Mouse (Mus musculus) C2C12 (cell line): ENCODE measurements around the gene Kalrn. TPM values are rescaled to one million over a fixed set of nuclear protein-coding genes. Genes with fewer than 3 reads are reported as not detected.

Experiments used
- H3K27me3 ChIP-seq: one replicate; pipeline ENCODE4 v1.6.1; 2011; ENCODE audit not compliant: control insufficient read depth, insufficient read depth, insufficient read length
- H3K36me3 ChIP-seq: one replicate; pipeline ENCODE4 v1.6.1; 2011; ENCODE audit not compliant: control insufficient read depth, insufficient read depth
- H3K4me3 ChIP-seq: one replicate; pipeline ENCODE4 v1.5.1; 2011; ENCODE audit warnings: mild to moderate bottlenecking, control low read depth; ENCODE audit not compliant: poor library complexity, insufficient read depth, severe bottlenecking
- H3K79me2 ChIP-seq: one replicate; pipeline ENCODE4 v1.6.1; 2011; ENCODE audit not compliant: control insufficient read depth, insufficient read depth
- H3K79me3 ChIP-seq: one replicate; pipeline ENCODE4 v1.6.1; 2011; ENCODE audit warnings: low read depth, control low read depth
- H3ac ChIP-seq: one replicate; pipeline ENCODE3; 2011; ENCODE audit warnings: low read depth; ENCODE audit not compliant: control insufficient read depth, insufficient read length
- CEBPB ChIP-seq: IDR thresholded peaks from one replicate; pipeline ENCODE4 v1.6.1; 2011; ENCODE audit warnings: low read depth, mild to moderate bottlenecking, control low read depth, moderate library complexity
- CTCF ChIP-seq: IDR thresholded peaks from one replicate; pipeline ENCODE4 v1.5.1; 2011; ENCODE audit not compliant: control insufficient read depth, insufficient read depth, insufficient read length
- FOSL1 ChIP-seq: IDR thresholded peaks from one replicate; pipeline ENCODE4 v1.8.0; 2011; ENCODE audit warnings: mild to moderate bottlenecking, low read length; ENCODE audit not compliant: poor library complexity, insufficient read depth, severe bottlenecking
- MAX ChIP-seq: IDR thresholded peaks from one replicate; pipeline ENCODE4 v1.6.1; 2011; ENCODE audit warnings: mild to moderate bottlenecking, control low read depth
- MYOD1 ChIP-seq: IDR thresholded peaks from one replicate; pipeline ENCODE4 v1.6.1; 2011; ENCODE audit warnings: low read depth; ENCODE audit not compliant: control insufficient read depth, insufficient read length
- MYOG ChIP-seq: IDR thresholded peaks from one replicate; pipeline ENCODE4 v1.6.1; 2011; ENCODE audit not compliant: control insufficient read depth, insufficient read length; ENCODE audit errors: extremely low read depth
- USF1 ChIP-seq: IDR thresholded peaks from one replicate; pipeline ENCODE4 v1.6.1; 2011; ENCODE audit warnings: low read depth, mild to moderate bottlenecking, control low read depth, moderate library complexity
- polyA plus RNA-seq: library from polyadenylated mRNA; unstranded; fragments of >200 nt; fragmentation: generic; extraction: Trizol; gene quantifications from one replicate; pipeline ENCODE4 v1.2.1, GENCODE M21; 2012; ENCODE audit warnings: missing spikeins

Kalrn gene
- polyA plus RNA-seq, 1 experiment: 8.6 TPM

- Histone ChIP-seq H3K36me3 (no peaks in the 10 kb centered on the region), H3K79me3 (no peaks in the 10 kb centered on the region)
- TF ChIP-seq MAX: no peak
These were observed 178.0 kb downstream of the Kalrn start for GRCm38 (mm10) chr16:34395221-34395811.

GRCm38 (mm10) chr16:34389520-34390271 is 183.6 kb downstream of the Kalrn start:
- TF ChIP-seq USF1 (no peak), MYOG (no peak), MAX (no peak), CEBPB (no peak), MYOD1 (no peak)
- H3K36me3 ChIP-seq: no peaks in the 10 kb centered on the region
- no peaks in the 10 kb centered on the region for H3K79me3 ChIP-seq
- H3ac ChIP-seq: no peak overlapping the region
- H3K4me3 ChIP-seq: no peak overlapping the region
- H3K27me3 ChIP-seq: no peaks in the 10 kb centered on the region
- no peaks in the 10 kb centered on the region for H3K79me2 ChIP-seq

More at GRCm38 (mm10) chr16:34395221-34395811, 178.0 kb downstream of the Kalrn start:
- Histone ChIP-seq H3K4me3 (no peak overlapping the region), H3ac (no peak overlapping the region), H3K27me3 (no peaks in the 10 kb centered on the region), H3K79me2 (no peaks in the 10 kb centered on the region)

- Histone ChIP-seq H3K79me3 (no peaks in the 10 kb centered on the region), H3K4me3 (no peak overlapping the region), H3K27me3 (no peaks in the 10 kb centered on the region), H3K79me2 (no peaks in the 10 kb centered on the region), H3K36me3 (no peaks in the 10 kb centered on the region), H3ac (no peak overlapping the region)
- TF ChIP-seq FOSL1 (no peak), MYOD1 (no peak), USF1 (no peak), CEBPB (no peak), MYOG (no peak), CTCF (no peak), MAX (no peak)
These were observed 184.5 kb downstream of the Kalrn start for GRCm38 (mm10) chr16:34388871-34389270.

- Histone ChIP-seq H3K79me2 (no peaks in the 10 kb centered on the region), H3K79me3 (no peaks in the 10 kb centered on the region), H3ac (no peak overlapping the region), H3K27me3 (no peaks in the 10 kb centered on the region), H3K4me3 (no peak overlapping the region), H3K36me3 (no peaks in the 10 kb centered on the region)
- TF ChIP-seq MYOG (no peak), MAX (no peak), CEBPB (no peak), USF1 (no peak), MYOD1 (no peak), FOSL1 (no peak), CTCF (no peak)
These were observed 188.3 kb downstream of the Kalrn start for GRCm38 (mm10) chr16:34385065-34385464.

GRCm38 (mm10) chr16:34382992-34383391 is 190.3 kb downstream of the Kalrn start:
- no peaks in the 10 kb centered on the region for H3K79me3 ChIP-seq
- no peak overlapping the region for H3ac ChIP-seq
- no peaks in the 10 kb centered on the region for H3K36me3 ChIP-seq
- H3K79me2 ChIP-seq: no peaks in the 10 kb centered on the region
- no peak for TF ChIP-seq USF1
- no peak for TF ChIP-seq MAX
- no peak for TF ChIP-seq MYOD1
- TF ChIP-seq MYOG: no peak
- TF ChIP-seq CEBPB: no peak
- TF ChIP-seq FOSL1: no peak
- TF ChIP-seq CTCF: no peak
- no peak overlapping the region for H3K4me3 ChIP-seq
- no peaks in the 10 kb centered on the region for H3K27me3 ChIP-seq
